Mouse (Mus musculus): ENCODE measurements at regions not wholly inside any gene's neighbourhood (a gene's known extent, or its start where the extent isn't known, plus 50 kb on each side); places are given as distances from the start of the nearest gene placed in this dataset.

DNA sequence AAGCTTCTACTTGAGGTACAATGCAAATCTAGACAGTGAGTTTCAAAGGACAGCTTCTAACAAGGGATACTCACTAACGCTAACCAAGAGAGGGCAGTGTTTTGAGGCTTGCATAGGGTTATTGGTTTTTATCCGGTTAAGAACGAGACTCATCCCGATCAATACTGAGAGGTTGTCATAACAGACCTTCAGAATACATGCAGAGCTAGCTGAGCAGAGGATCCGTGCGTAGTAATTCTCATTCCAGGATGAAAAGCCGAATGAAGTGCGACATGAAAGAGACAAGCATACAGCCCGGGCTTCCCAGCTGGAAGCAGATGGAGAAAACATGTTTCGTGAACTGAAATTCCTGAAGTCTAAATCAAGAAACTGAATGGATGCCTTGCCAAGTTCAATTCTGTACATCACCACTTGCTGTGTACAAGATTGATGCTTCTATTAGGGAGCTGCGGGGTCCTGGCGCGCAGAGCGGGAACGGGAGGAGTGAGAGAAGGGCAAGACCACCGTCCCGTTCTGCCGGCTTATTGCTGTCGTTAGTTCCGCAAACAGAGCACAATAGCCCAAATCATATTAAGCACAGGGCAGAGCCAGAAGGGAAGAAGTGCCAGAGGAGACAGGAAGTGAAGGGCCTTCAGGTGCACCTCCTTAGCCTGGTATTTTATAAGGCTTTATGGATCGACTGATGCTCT is 65.4 kb upstream of the Tes start:
- DNase-seq, result peak; percentile 17 to 50

DNA sequence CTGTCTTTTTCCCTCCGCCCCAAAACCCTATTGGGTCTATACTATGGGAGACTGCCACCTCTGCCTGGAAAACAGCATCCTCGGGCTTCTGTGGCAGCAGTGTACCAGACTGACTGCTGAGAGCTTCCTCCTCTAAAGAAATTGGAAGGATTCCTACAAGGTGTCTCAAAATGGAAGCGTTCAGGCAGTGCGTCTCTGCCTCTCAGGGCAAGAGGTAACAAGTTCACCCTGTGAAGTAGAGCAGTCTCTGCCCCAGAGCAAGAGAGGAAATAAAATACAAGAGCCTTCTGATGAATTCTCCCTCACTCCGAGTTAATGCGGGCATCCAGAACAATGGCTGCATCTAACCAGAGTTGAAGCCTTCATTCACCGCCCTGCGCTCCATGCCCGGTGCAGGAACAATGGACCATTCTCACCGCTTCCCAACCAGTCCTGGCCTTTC is 69.4 kb upstream of the Tes start:
- no peak for DNase-seq

GRCm38 (mm10) chr6:16994711-16995110 is 70.2 kb upstream of the Tes start:
- DNase-seq, result no peak

DNA sequence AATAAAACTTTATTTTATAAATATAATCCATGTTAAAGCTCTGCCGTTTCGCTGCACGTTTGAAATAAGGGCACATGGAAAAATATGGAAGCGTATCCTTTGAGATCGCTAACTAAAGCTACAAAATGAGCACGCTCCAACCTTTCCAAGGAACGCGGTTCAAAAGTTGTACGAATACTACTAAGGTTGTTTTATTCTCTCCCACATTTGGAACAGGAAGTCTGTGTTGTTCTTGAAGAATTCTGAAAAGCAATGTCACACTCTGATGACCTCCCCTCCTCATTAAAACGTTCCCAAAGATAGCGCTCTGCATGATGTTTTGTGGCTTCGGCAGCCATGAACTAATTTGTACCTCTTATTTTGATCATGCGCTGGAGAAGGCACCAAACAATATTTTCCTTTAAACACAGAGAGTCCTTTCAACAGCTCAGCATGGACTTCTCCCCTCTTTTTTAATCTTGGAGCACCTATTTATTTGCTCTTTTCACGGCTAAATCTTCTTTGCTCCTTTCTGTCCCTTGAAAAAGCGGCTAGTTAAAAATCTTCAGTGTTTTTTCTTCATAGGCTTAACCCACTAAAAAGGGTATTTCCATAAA is 72.9 kb upstream of the Tes start:
- DNase-seq, result no peak

DNA sequence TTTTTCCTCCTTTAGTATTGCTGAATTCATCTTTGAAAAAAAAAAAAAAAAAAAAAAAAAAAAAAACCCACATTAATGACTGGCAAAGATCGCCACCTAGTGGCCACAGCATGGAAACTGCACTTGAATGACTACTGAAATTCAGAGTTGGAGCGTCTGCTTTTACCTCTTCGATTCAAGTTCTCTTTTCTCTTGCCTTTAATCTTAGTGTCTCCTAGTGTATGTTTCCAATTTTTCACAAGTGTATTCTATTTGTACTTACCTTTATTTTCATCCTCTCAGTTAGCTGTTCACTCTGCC is 79.9 kb upstream of the Tfec start:
- peak in 1 of 2 experiments; percentile 23 for DNase-seq

GRCm38 (mm10) chr6:16977392-16978205 is 79.4 kb upstream of the Tfec start:
- no peak for DNase-seq

DNA sequence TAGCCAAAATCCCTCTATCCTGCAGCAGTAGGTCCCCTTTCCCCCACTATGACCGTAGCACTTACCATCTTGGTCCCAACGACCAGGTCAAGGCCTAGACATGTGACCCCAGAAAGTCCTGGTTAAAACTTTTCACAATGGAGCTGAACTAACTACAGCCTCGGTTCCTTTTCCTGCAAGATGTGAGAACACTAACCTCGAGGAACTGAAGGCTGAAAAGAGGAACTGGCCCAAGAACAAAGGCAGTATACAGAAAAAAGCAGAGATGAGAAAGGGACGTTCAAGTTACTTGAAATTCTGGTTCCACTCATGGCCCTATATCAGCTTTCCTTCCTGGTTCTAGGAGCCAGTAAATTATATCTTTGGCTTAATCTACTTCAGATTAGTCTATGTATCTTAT is 67.4 kb upstream of the Tfec start:
- no peak for DNase-seq

- DNase-seq, result no peak
Measured at GRCm38 (mm10) chr6:16964362-16964761, 66.1 kb upstream of the Tfec start.

DNA sequence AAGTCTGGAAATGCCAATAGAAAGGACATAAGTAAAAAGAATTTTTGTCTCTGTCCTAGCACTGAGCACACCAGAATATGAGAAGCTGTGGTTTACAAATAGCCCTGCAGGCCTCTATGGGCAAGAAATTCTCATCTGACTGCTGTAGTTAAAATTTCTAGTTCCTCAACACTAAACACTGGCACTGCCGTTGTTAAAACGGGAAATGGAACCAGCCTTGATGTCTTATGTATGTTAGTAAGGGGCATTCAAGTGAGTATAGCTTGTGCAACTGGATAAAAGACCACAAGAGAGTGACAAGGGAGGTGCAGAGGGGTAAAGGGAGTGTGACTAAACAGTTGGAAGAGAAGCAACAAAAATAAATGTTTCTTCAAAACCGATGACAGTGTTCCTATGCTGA is 65.7 kb upstream of the Tfec start:
- no peak for DNase-seq

DNA sequence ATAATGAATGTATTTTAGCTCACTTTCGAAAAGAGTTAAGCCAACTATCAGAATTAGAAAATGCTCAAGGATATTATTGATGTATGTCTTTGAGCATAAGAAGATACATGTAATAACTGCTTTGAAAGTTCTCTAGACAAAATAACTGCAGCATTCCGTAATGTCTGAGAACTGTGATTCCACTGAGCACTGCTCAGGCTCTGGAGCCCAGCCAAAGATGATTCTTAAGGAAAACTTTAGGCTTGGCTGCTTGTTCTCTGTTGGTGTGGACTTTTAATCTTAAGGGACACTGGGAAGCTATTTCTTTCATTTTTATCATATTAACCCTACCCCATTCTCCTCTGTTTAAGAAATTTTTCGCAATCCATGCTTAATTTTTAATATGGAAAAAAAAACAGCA is 59.9 kb upstream of the Tfec start:
- DNase-seq, result no peak

DNA sequence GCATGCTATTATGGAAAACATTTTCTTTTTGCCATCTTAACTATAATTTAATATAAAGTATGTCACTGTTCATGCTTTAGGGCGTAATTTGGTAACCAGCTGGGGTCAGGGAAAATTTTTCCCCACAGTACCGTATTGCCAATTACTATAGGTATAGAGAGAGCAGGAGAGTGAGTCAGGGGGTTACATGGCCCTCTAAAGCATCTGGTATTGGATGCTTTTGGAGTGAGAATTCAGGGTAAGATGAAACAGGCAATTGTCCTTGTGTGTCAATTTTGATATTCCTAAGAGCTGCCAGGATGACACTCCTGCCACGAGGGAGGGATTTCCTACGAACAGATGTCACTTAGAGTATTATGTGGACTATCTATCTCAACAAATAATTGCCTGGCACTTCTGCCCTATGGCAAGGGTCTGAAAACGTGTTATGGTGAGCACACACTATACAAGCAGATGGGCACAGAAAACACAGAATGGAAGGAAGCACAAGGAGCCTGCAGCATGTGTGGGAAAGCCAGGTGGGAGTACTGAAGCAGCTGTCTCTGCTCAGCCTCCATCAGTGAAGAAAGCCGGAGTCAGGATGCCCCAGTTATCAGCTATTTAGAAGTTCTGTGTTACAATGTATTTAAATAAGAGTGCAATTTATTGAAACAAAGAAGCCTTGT is 58.7 kb upstream of the Tfec start:
- DNase-seq, result no peak
